Mouse (Mus musculus) myocyte (in vitro differentiated cells): Measurements from ENCODE around the gene Gsg1l. TPM values are rescaled to one million over a fixed set of nuclear protein-coding genes. Genes with fewer than 3 reads are reported as not detected.

Source experiments
- H3K27me3 ChIP-seq: one replicate; pipeline ENCODE4 v1.6.1; 2011; ENCODE audit not compliant: control insufficient read depth, insufficient read depth, insufficient read length
- H3K36me3 ChIP-seq: one replicate; pipeline ENCODE4 v1.6.1; 2011; ENCODE audit not compliant: control insufficient read depth, insufficient read depth
- H3K4me2 ChIP-seq: one replicate; pipeline ENCODE4 v1.6.1; 2011; ENCODE audit warnings: low read depth, control low read depth
- H3K4me3 ChIP-seq: one replicate; pipeline ENCODE4 v1.5.1; 2011; ENCODE audit warnings: mild to moderate bottlenecking, control low read depth, moderate library complexity
- H3K79me2 ChIP-seq: one replicate; pipeline ENCODE4 v1.6.1; 2011; ENCODE audit not compliant: control insufficient read depth, insufficient read depth
- H3ac ChIP-seq: one replicate; pipeline ENCODE4 v1.6.1; 2011; ENCODE audit not compliant: control insufficient read depth, insufficient read length
- CEBPB ChIP-seq: IDR thresholded peaks from 2 replicates; pipeline ENCODE4 v1.6.1; 2011; ENCODE audit warnings: mild to moderate bottlenecking, moderate library complexity; ENCODE audit not compliant: poor library complexity, insufficient read depth, severe bottlenecking
- E2F4 ChIP-seq: IDR thresholded peaks from one replicate; pipeline ENCODE4 v1.6.1; 2011; ENCODE audit warnings: mild to moderate bottlenecking, control low read depth, moderate library complexity; ENCODE audit not compliant: insufficient read depth
- MAX ChIP-seq: IDR thresholded peaks from one replicate; pipeline ENCODE4 v1.6.1; 2011; ENCODE audit warnings: low read depth, mild to moderate bottlenecking, control low read depth
- MYOD1 ChIP-seq, 3 experiments: IDR thresholded peaks; one replicate each; pipeline ENCODE4 v1.6.1; 2011; ENCODE audit warnings: control low read depth in 2 of 3, low read depth in 2 of 3, mild to moderate bottlenecking in 2 of 3, moderate library complexity in 1 of 3; ENCODE audit not compliant: insufficient read length in 2 of 3, control insufficient read depth in 1 of 3
- MYOG ChIP-seq, 3 experiments: IDR thresholded peaks; one replicate each; pipeline ENCODE4 v1.6.1; 2011; ENCODE audit warnings: control low read depth in 2 of 3, low read depth in 2 of 3, mild to moderate bottlenecking in 2 of 3; ENCODE audit not compliant: insufficient read length in 2 of 3, control insufficient read depth in 1 of 3, insufficient read depth in 1 of 3
- POLR2A ChIP-seq: IDR thresholded peaks from one replicate; pipeline ENCODE4 v1.6.1; 2011; ENCODE audit warnings: low read depth, mild to moderate bottlenecking, control low read depth, moderate library complexity; ENCODE audit not compliant: insufficient read length
- POLR2AphosphoS2 ChIP-seq: IDR thresholded peaks from one replicate; pipeline ENCODE4 v1.6.1; 2011; ENCODE audit warnings: low read depth, control low read depth; ENCODE audit not compliant: insufficient read length
- REST ChIP-seq: IDR thresholded peaks from one replicate; pipeline ENCODE4 v1.6.1; 2011; ENCODE audit warnings: mild to moderate bottlenecking, control low read depth, moderate library complexity; ENCODE audit not compliant: insufficient read depth, insufficient read length
- SRF ChIP-seq: IDR thresholded peaks from one replicate; pipeline ENCODE4 v1.6.1; 2011; ENCODE audit warnings: low read depth; ENCODE audit not compliant: control insufficient read depth, insufficient read length
- TCF12 ChIP-seq: IDR thresholded peaks from one replicate; pipeline ENCODE4 v1.6.1; 2011; ENCODE audit warnings: mild to moderate bottlenecking, control low read depth; ENCODE audit not compliant: poor library complexity, insufficient read depth, severe bottlenecking
- TCF3 ChIP-seq: IDR thresholded peaks from one replicate; pipeline ENCODE4 v1.6.1; 2011; ENCODE audit warnings: low read depth, control low read depth; ENCODE audit not compliant: insufficient read length
- USF1 ChIP-seq: IDR thresholded peaks from one replicate; pipeline ENCODE4 v1.6.1; 2011; ENCODE audit warnings: low read depth, mild to moderate bottlenecking, control low read depth, moderate library complexity
- polyA plus RNA-seq: library from polyadenylated mRNA; unstranded; fragments of >200 nt; fragmentation: generic; extraction: Trizol; gene quantifications from one replicate; pipeline ENCODE4 v1.2.1, GENCODE M21; 2012; ENCODE audit warnings: missing spikeins

Gsg1l gene
- polyA plus RNA-seq, 1 experiment = not detected

DNA sequence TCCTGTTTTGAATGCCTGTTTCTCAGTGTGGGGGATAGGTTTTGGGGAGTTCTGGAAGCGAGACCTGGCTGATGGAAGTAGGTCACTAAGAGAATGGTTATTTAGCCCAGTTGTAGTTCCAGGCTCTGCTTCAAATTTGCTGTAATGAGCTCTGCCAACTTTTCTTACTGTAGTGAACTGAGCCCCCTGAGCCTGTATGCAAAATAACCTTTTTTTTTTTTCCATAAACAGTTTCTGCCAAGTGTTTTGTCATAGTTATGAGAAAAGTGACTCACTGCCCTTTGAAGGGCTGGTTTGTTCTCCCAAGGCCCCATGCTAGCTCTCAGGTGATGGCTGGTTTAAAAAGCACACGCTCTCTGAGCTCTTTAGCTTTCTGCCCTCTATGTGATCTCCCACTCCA, 248.7 kb downstream of the Gsg1l start:
- H3K27me3 ChIP-seq = no peaks in the 10 kb centered on the region
- no peaks in the 10 kb centered on the region for H3K79me2 ChIP-seq
- no peak overlapping the region for H3K4me2 ChIP-seq
- H3K36me3 ChIP-seq = no peaks in the 10 kb centered on the region
- no peak overlapping the region for H3ac ChIP-seq
- H3K4me3 ChIP-seq = no peak overlapping the region
- TF ChIP-seq TCF3 (no peak), MYOD1 (IDR thresholded peaks at IDR 0.05; ENCODE audit: control insufficient read depth in 1 of 3, insufficient read length in 2 of 3, low read depth in 2 of 3) (no peak), POLR2A (no peak), E2F4 (no peak), USF1 (no peak), POLR2AphosphoS2 (no peak), SRF (no peak), CEBPB (no peak), MYOG (IDR thresholded peaks at IDR 0.05; ENCODE audit: control insufficient read depth in 1 of 3, insufficient read depth in 1 of 3, insufficient read length in 2 of 3, low read depth in 2 of 3) (no peak), REST (no peak), TCF12 (no peak), MAX (no peak)

DNA sequence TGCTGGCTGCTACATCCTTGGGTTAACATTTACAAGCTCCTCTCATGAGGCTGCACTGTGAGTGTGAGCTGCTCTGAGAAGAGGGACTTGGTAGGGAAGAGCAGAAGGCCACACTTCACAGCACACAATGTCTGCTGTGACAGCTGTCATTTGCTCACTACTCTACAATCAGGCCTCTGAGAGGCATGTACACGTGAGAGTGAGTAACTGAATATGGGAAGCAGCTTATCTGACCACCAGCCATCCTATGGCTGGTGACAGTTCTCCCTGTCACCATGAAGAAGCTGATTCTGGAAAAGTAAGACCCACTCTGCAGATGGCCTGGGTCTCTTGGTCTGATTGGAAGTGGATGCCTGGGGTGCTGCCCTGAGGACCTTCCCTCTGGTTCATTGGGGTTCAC, 249.4 kb downstream of the Gsg1l start:
- no peak overlapping the region for H3K4me2 ChIP-seq
- H3K79me2 ChIP-seq = no peaks in the 10 kb centered on the region
- H3K36me3 ChIP-seq = no peaks in the 10 kb centered on the region
- no peak overlapping the region for H3ac ChIP-seq
- no peak for TF ChIP-seq TCF12
- no peak for TF ChIP-seq SRF
- no peak for TF ChIP-seq MYOD1 (IDR thresholded peaks at IDR 0.05; ENCODE audit: control insufficient read depth in 1 of 3, insufficient read length in 2 of 3, low read depth in 2 of 3)
- no peak for TF ChIP-seq USF1
- no peaks in the 10 kb centered on the region for H3K27me3 ChIP-seq
- no peak overlapping the region for H3K4me3 ChIP-seq

DNA sequence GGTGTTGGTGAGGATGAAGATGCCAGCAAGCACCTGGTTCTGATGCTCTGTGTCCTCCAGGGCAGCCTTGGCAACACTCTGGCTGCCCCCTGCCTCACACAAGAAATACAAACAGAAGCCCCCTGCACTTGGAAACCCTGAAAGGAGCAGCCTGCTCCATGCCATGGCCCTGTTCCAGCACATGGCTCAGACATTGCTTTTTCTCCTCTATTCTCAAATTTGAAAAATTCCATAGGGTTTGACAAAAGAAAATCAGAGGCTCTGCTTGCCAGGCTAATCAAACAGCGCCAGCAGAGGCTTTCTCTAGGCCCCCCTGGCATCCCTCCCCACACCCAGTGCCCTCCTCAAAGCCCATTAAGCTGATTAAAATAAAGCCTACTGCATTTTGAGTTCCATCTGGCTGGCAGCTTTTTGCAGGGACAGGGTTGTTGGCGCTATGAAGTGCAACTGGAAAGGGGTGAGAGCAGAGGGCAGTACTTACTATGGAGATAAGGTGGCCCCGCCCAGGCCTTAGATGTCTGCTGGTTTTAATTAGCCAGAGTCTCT, 253.0 kb downstream of the Gsg1l start:
- H3K4me2 ChIP-seq = no peak overlapping the region
- no peak overlapping the region for H3ac ChIP-seq
- H3K4me3 ChIP-seq = no peak overlapping the region
- H3K79me2 ChIP-seq = no peaks in the 10 kb centered on the region
- H3K36me3 ChIP-seq = no peaks in the 10 kb centered on the region
- TF ChIP-seq SRF = no peak
- TF ChIP-seq TCF12 = no peak
- TF ChIP-seq CEBPB = no peak
- no peak for TF ChIP-seq MAX
- no peak for TF ChIP-seq E2F4
- TF ChIP-seq MYOD1 (IDR thresholded peaks at IDR 0.05; ENCODE audit: control insufficient read depth in 1 of 3, insufficient read length in 2 of 3, low read depth in 2 of 3) = no peak
- TF ChIP-seq MYOG (IDR thresholded peaks at IDR 0.05; ENCODE audit: control insufficient read depth in 1 of 3, insufficient read depth in 1 of 3, insufficient read length in 2 of 3, low read depth in 2 of 3) = no peak
- no peak for TF ChIP-seq REST
- TF ChIP-seq POLR2AphosphoS2 = no peak
- H3K27me3 ChIP-seq = no peaks in the 10 kb centered on the region

DNA sequence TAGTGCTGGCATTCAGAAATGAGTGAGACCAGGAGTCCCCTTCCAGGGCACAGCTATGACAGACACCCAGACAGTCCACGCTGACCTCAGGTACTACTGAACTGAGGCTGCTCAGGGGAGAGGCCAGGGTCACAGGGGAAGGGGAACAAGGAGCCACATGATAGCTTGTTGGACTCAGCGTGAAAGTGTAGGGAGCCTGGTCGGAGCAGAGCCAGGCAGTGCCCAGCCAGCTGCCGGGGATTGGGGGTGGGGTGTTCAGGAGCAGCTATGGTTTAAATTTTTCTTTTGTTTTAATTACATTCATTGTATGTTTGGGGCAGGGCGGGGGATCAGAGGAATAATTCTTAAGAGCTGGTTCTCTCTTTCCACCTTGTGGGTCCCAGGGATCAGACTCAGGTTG, 253.7 kb downstream of the Gsg1l start:
- no peak overlapping the region for H3K4me2 ChIP-seq

More for the DNA sequence above, 253.7 kb downstream of the Gsg1l start:
- Histone ChIP-seq H3K27me3 (no peaks in the 10 kb centered on the region), H3K79me2 (no peaks in the 10 kb centered on the region), H3ac (no peak overlapping the region), H3K36me3 (no peaks in the 10 kb centered on the region), H3K4me3 (no peak overlapping the region)
- no peak for TF ChIP-seq SRF
- no peak for TF ChIP-seq MYOG (IDR thresholded peaks at IDR 0.05; ENCODE audit: control insufficient read depth in 1 of 3, insufficient read depth in 1 of 3, insufficient read length in 2 of 3, low read depth in 2 of 3)
- no peak for TF ChIP-seq REST
- no peak for TF ChIP-seq TCF3
- TF ChIP-seq CEBPB = no peak
- no peak for TF ChIP-seq MYOD1 (IDR thresholded peaks at IDR 0.05; ENCODE audit: control insufficient read depth in 1 of 3, insufficient read length in 2 of 3, low read depth in 2 of 3)
- no peak for TF ChIP-seq E2F4
- no peak for TF ChIP-seq POLR2A
- no peak for TF ChIP-seq POLR2AphosphoS2
- no peak for TF ChIP-seq USF1
- no peak for TF ChIP-seq MAX
- no peak for TF ChIP-seq TCF12

Other genes starting within 250 kb of the Gsg1l start
- gene Xpo6, start 118.1 kb upstream of the Gsg1l start, polyA plus RNA-seq = 36.4 TPM
- 16.1 TPM for gene Sbk1, start 190.2 kb upstream of the Gsg1l start, polyA plus RNA-seq